Mouse (Mus musculus): ENCODE measurements at regions not wholly inside any gene's neighbourhood (a gene's known extent, or its start where the extent isn't known, plus 50 kb on each side); places are given as distances from the start of the nearest gene placed in this dataset.
A peak's percentile ranks its signal among the peaks of the same experiment; 100 is the strongest.

GRCm38 (mm10) chr6:127835666-127836065 lies 51.7 kb upstream of the Tspan11 start:
- Histone ChIP-seq H3K9ac (no peak overlapping the region), H3K27me3 (replicated peaks) (no peaks in the 10 kb centered on the region), H3K4me3 (no peak overlapping the region), H3K4me2 (no peak overlapping the region), H3K36me3 (replicated peaks) (no peaks in the 10 kb centered on the region), H3K9me3 (no peaks in the 10 kb centered on the region), H3K4me1 (no peaks in the 10 kb centered on the region), H3K27ac (no peak overlapping the region)
- WGBS, result 58% methylated on average over 5 of the region's 5 CpGs
- ATAC-seq (replicated peaks), result no peak

- no peaks in the 10 kb centered on the region for H3K36me3 ChIP-seq (replicated peaks)
- H3K4me1 ChIP-seq, result no peaks in the 10 kb centered on the region
- H3K4me3 ChIP-seq, result no peak overlapping the region
- no peak for ATAC-seq (replicated peaks)
- no peak overlapping the region for H3K4me2 ChIP-seq
- 82% methylated on average over 5 of the region's 5 CpGs for WGBS
- H3K9ac ChIP-seq, result no peak overlapping the region
- no peaks in the 10 kb centered on the region for H3K27me3 ChIP-seq (replicated peaks)
- no peaks in the 10 kb centered on the region for H3K9me3 ChIP-seq
- no peak overlapping the region for H3K27ac ChIP-seq
Observed at GRCm38 (mm10) chr6:127828344-127828743, 59.0 kb upstream of the Tspan11 start.

GRCm38 (mm10) chr6:127825503-127825902 lies 56.2 kb upstream of the Prmt8 start:
- H3K9me3 ChIP-seq, result no peaks in the 10 kb centered on the region
- no peaks in the 10 kb centered on the region for H3K36me3 ChIP-seq (replicated peaks)
- no peaks in the 10 kb centered on the region for H3K27me3 ChIP-seq (replicated peaks)
- H3K4me3 ChIP-seq, result no peak overlapping the region
- no peak for ATAC-seq (replicated peaks)
- H3K27ac ChIP-seq, result no peak overlapping the region
- H3K4me1 ChIP-seq, result peaks cover 2% of the 10 kb centered on the region; the same call in 1 of the 2 replicates
- WGBS, result 89% methylated on average over 5 of the region's 5 CpGs
- no peak overlapping the region for H3K4me2 ChIP-seq
- H3K9ac ChIP-seq, result no peak overlapping the region

GRCm38 (mm10) chr6:127823718-127824117 lies 54.4 kb upstream of the Prmt8 start:
- ATAC-seq (replicated peaks), result no peak
- Histone ChIP-seq H3K4me3 (no peak overlapping the region), H3K27ac (no peak overlapping the region), H3K27me3 (replicated peaks) (no peaks in the 10 kb centered on the region), H3K9ac (no peak overlapping the region), H3K4me2 (no peak overlapping the region), H3K9me3 (no peaks in the 10 kb centered on the region), H3K4me1 (peaks cover 5% of the 10 kb centered on the region; the same call in 1 of the 2 replicates), H3K36me3 (replicated peaks) (no peaks in the 10 kb centered on the region)
- 79% methylated on average over 1 of the region's 1 CpGs for WGBS

GRCm38 (mm10) chr6:127820523-127820922 lies 51.3 kb upstream of the Prmt8 start:
- ATAC-seq (replicated peaks), result peak; percentile 62
- Histone ChIP-seq H3K4me2 (no peak overlapping the region), H3K9ac (no peak overlapping the region), H3K9me3 (no peaks in the 10 kb centered on the region), H3K27me3 (replicated peaks) (no peaks in the 10 kb centered on the region), H3K36me3 (replicated peaks) (no peaks in the 10 kb centered on the region), H3K4me3 (no peak overlapping the region), H3K4me1 (peaks cover 5% of the 10 kb centered on the region; the same call in 1 of the 2 replicates), H3K27ac (no peak overlapping the region)
- 0% methylated on average over 1 of the region's 1 CpGs for WGBS
